Mouse (Mus musculus): Measurements from ENCODE around the gene Gas2l3.

- TF ChIP-seq CTCF (IDR thresholded peaks at IDR 0.05; ENCODE audit: low read depth, low read length) (no peak), GATA1 (IDR thresholded peaks at IDR 0.05; ENCODE audit: borderline replicate concordance, low read length) (no peak), TAL1 (conservative IDR thresholded peaks at IDR 0.05; ENCODE audit: low read depth, low read length) (no peak), GATA2 (IDR thresholded peaks at IDR 0.05; ENCODE audit: borderline replicate concordance, low read depth, low read length) (no peak), POLR2AphosphoS5 (IDR thresholded peaks at IDR 0.05; ENCODE audit: insufficient replicate concordance, low read depth, low read length) (no peak)
Measured at GRCm38 (mm10) chr10:89377750-89378149, 66.0 kb downstream of the Gas2l3 start.

Measured in G1E (cell line).